Mouse (Mus musculus) CH12.LX (cell line): ENCODE results near the gene Nelfb. TPM values are rescaled to one million over a fixed set of nuclear protein-coding genes. Genes with fewer than 3 reads are reported as not detected.
A peak's percentile ranks its signal among the peaks of the same experiment; 100 is the strongest.

Experiments
- DNase-seq: peaks from one replicate; pipeline ENCODE4 v3.0.0-alpha.2; 2013; ENCODE audit errors: extremely low read depth
- H3K27ac ChIP-seq: 2 replicates; pipeline ENCODE4 v1.5.1; 2012; ENCODE audit warnings: low read depth, mild to moderate bottlenecking, control low read depth, moderate library complexity; ENCODE audit not compliant: insufficient read depth
- H3K27me3 ChIP-seq: replicated peaks from 2 replicates; pipeline ENCODE3; 2012; ENCODE audit warnings: inconsistent platforms
- H3K36me3 ChIP-seq, 2 experiments: replicated peaks in 1 of 2; 2 replicates each; pipeline versions ENCODE3 to v1.6.1; 2012; ENCODE audit warnings: inconsistent platforms in 1 of 2, low read length in 1 of 2, mild to moderate bottlenecking in 1 of 2, mixed read lengths in 1 of 2, moderate library complexity in 1 of 2; ENCODE audit not compliant: control insufficient read depth in 1 of 2, insufficient read depth in 1 of 2
- H3K4me1 ChIP-seq, 2 experiments: 2 replicates each; pipeline ENCODE4 v1.6.1; 2012; ENCODE audit warnings: inconsistent platforms in 1 of 2, moderate library complexity in 1 of 2; ENCODE audit not compliant: insufficient read depth in 2 of 2, control insufficient read depth in 1 of 2
- H3K4me2 ChIP-seq: 2 replicates; pipeline ENCODE4 v1.6.1; 2012; ENCODE audit warnings: low read depth, mild to moderate bottlenecking, control low read depth; ENCODE audit not compliant: poor library complexity, insufficient read depth, severe bottlenecking
- H3K4me3 ChIP-seq, 3 experiments: fragments of 150-350 bp in 1 of 3; sonication (generic) in 1 of 3; replicated peaks in 1 of 3; 2 replicates each; pipeline versions ENCODE3 to v1.5.1; 2011 to 2012; ENCODE audit warnings: low read depth in 2 of 3, low read length in 2 of 3, mild to moderate bottlenecking in 2 of 3, moderate library complexity in 2 of 3, control low read depth in 1 of 3, improper control_type of control experiment in 1 of 3, inconsistent platforms in 1 of 3, mixed read lengths in 1 of 3; ENCODE audit not compliant: poor library complexity in 1 of 3
- H3K79me2 ChIP-seq: replicated peaks from 2 replicates; pipeline ENCODE4 v1.6.1; 2012; ENCODE audit warnings: mild to moderate bottlenecking, moderate library complexity; ENCODE audit not compliant: control insufficient read depth, poor library complexity, insufficient read depth, severe bottlenecking; ENCODE audit errors: extremely low read depth
- H3K9ac ChIP-seq: 2 replicates; pipeline ENCODE4 v1.6.1; 2012; ENCODE audit warnings: low read depth, mild to moderate bottlenecking, control low read depth, moderate library complexity; ENCODE audit not compliant: insufficient read depth
- H3K9me3 ChIP-seq: replicated peaks from 2 replicates; pipeline ENCODE3; 2012; ENCODE audit warnings: low read length, inconsistent platforms, mixed read lengths
- CHD1 ChIP-seq: IDR thresholded peaks from 2 replicates; pipeline ENCODE4 v1.6.1; 2012; ENCODE audit warnings: low read depth, low read length, improper control_type of control experiment, inconsistent platforms
- CHD2 ChIP-seq: IDR thresholded peaks from 2 replicates; pipeline ENCODE4 v1.6.1; 2011; ENCODE audit warnings: low read length, improper control_type of control experiment
- E2F4 ChIP-seq: IDR thresholded peaks from 2 replicates; pipeline ENCODE4 v1.6.1; 2011; ENCODE audit warnings: low read depth, low read length, improper control_type of control experiment; ENCODE audit not compliant: insufficient replicate concordance
- GABPA ChIP-seq: IDR thresholded peaks from 2 replicates; pipeline ENCODE4 v1.6.1; 2012; ENCODE audit warnings: low read depth, low read length, improper control_type of control experiment, inconsistent platforms; ENCODE audit not compliant: insufficient replicate concordance
- HCFC1 ChIP-seq: IDR thresholded peaks from 2 replicates; pipeline ENCODE4 v1.6.1; 2012; ENCODE audit warnings: low read depth, mild to moderate bottlenecking, inconsistent platforms, low read length, improper control_type of control experiment
- JUN ChIP-seq: IDR thresholded peaks from 2 replicates; pipeline ENCODE4 v1.6.1; 2011; ENCODE audit warnings: low read depth, mild to moderate bottlenecking, low read length, improper control_type of control experiment, moderate library complexity; ENCODE audit not compliant: insufficient read depth
- MAZ ChIP-seq: IDR thresholded peaks from 2 replicates; pipeline ENCODE4 v1.6.1; 2012; ENCODE audit warnings: low read depth, mild to moderate bottlenecking, inconsistent platforms, low read length, improper control_type of control experiment, moderate library complexity
- MYC ChIP-seq: IDR thresholded peaks from 2 replicates; pipeline ENCODE4 v1.6.1; 2011; ENCODE audit warnings: low read depth, mild to moderate bottlenecking, improper control_type of control experiment, low read length
- NRF1 ChIP-seq: IDR thresholded peaks from 2 replicates; pipeline ENCODE4 v1.6.1; 2014; ENCODE audit warnings: low read depth, mild to moderate bottlenecking, inconsistent platforms, low read length, improper control_type of control experiment, moderate library complexity
- POLR2A ChIP-seq: IDR thresholded peaks from 2 replicates; pipeline ENCODE4 v1.6.1; 2011; ENCODE audit warnings: low read depth, mild to moderate bottlenecking, improper control_type of control experiment, low read length
- POLR2AphosphoS2 ChIP-seq: IDR thresholded peaks from 2 replicates; pipeline ENCODE4 v1.6.1; 2011; ENCODE audit warnings: low read depth, low read length, improper control_type of control experiment
- RCOR1 ChIP-seq: conservative IDR thresholded peaks from 2 replicates; pipeline ENCODE4 v1.6.1; 2012; ENCODE audit warnings: low read depth, mild to moderate bottlenecking, inconsistent platforms, low read length, improper control_type of control experiment
- SMC3 ChIP-seq: IDR thresholded peaks from 2 replicates; pipeline ENCODE4 v1.6.1; 2011; ENCODE audit warnings: low read depth, low read length, improper control_type of control experiment
- TBP ChIP-seq: conservative IDR thresholded peaks from 2 replicates; pipeline ENCODE4 v1.6.1; 2011; ENCODE audit warnings: low read depth, low read length, improper control_type of control experiment
- ZNF384 ChIP-seq: IDR thresholded peaks from 2 replicates; pipeline ENCODE4 v1.6.1; 2012; ENCODE audit warnings: low read depth, low read length, improper control_type of control experiment, inconsistent platforms
- dilution Hi-C: fragments of 300-500 bp; cut with MboI; formaldehyde crosslinking; loops from 2 replicates; pipeline ENCODE4 v1.14.3; 2020; ENCODE audit warnings: low sequenced_read_pairs; ENCODE audit not compliant: extremely low pct_unique_long_range_greater_than_20kb, extremely low pct_ligation_motif_present
- in situ Hi-C: fragments of 300-500 bp; cut with MboI; formaldehyde crosslinking; loops from 3 replicates; pipeline ENCODE4 v1.14.3; 2019; ENCODE audit warnings: low sequenced_read_pairs, low pct_ligation_motif_present, low pct_unique_long_range_greater_than_20kb, mixed read lengths
- polyA plus RNA-seq: library from polyadenylated mRNA; unstranded; fragments of >175 nt; gene quantifications from 2 replicates; pipeline ENCODE4 v1.2.1, GENCODE M21; 2012; ENCODE audit warnings: low read depth; ENCODE audit not compliant: insufficient read length
- total RNA-seq, 2 experiments: library from RNA; depleted of rRNA; stranded (reverse); fragments of 300-350 nt in 1 of 2; fragments of >200 nt in 1 of 2; gene quantifications; 2 replicates each; pipeline ENCODE4 v1.2.3; 2012 to 2014

Nelfb gene
- total and polyA plus RNA-seq, 3 experiments: 53.6 to 58.0 (median 57.0) TPM

DNA sequence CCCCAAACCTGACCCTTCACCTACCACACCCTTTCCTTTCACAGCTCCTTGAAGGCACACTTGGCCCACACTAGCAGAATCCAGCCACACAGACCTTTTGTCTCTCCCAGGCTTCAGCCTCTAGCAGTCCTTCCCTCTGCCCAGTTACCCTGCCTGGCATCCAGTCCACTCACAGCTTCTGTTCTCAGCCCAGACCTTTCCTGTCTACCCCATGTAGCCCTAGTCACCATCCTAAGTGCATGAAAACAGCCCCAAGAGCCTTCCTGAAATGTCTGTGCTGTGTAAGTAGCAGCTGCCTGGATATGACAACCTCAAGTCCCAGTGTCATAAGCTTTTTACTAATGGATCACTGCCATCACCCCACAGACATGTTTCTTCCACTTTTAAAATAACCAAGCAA is 13.3 kb downstream of the Nelfb start:
- dilution Hi-C loops: no loop called here
- Histone ChIP-seq H3K27ac (no peak overlapping the region), H3K9ac (no peak overlapping the region), H3K4me2 (no peak overlapping the region), H3K9me3 (no peaks in the 10 kb centered on the region), H3K4me3 (no peak overlapping the region), H3K79me2 (peaks cover 13% of the 10 kb centered on the region), H3K27me3 (no peaks in the 10 kb centered on the region), H3K36me3 (peaks cover 35 to 65% of the 10 kb centered on the region in 2 experiments), H3K4me1 (peaks cover 14 to 33% of the 10 kb centered on the region in 2 experiments)
- in situ Hi-C loops: no loop called here
- TF ChIP-seq POLR2A (0 out of 2 replicates have a peak, but pooled peaks have one; percentile 5), RCOR1 (no peak)
- no peak for DNase-seq

DNA sequence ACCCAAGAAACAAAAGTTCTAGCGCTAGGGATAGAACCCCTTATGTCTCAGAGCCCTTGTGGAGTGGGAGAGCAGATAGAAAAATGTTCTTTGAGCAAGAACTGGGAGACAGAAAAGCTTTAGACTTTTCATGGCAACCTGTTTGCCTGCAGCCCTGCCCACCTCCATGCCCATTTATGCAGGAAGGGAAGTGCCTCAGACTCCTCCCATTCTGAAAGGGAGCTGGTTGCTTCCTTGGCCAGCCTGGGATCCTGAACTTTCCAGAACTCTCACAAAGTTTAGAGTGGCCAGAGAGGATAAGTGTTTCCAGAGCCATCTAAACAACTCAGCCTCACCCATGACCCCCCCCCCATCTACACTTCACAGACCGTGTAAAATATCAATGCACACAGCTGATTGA is 14.1 kb downstream of the Nelfb start:
- no peak for DNase-seq
- Histone ChIP-seq H3K4me3 (peak overlapping the region in 1 of 3 experiments; percentile 61), H3K4me2 (peak overlapping the region; percentile 62), H3K4me1 (peaks cover 14 to 36% of the 10 kb centered on the region in 2 experiments), H3K36me3 (peaks cover 28 to 60% of the 10 kb centered on the region in 2 experiments), H3K79me2 (peaks cover 16% of the 10 kb centered on the region), H3K27me3 (no peaks in the 10 kb centered on the region), H3K9ac (peak overlapping the region; percentile 49; the same call in 1 of the 2 replicates), H3K27ac (peak overlapping the region; percentile 96), H3K9me3 (no peaks in the 10 kb centered on the region)
- dilution Hi-C loops (no loop called here), in situ Hi-C loops (no loop called here)
- TF ChIP-seq MYC (no peak), CHD2 (no peak), GABPA (no peak), RCOR1 (no peak), MAZ (no peak), JUN (no peak), E2F4 (no peak), HCFC1 (no peak), TBP (no peak), POLR2A (no peak), NRF1 (no peak), SMC3 (no peak), CHD1 (no peak), POLR2AphosphoS2 (no peak), ZNF384 (no peak)
